24 mouse cellular contexts compared by ENCODE assay signal in the genomic region with DNA sequence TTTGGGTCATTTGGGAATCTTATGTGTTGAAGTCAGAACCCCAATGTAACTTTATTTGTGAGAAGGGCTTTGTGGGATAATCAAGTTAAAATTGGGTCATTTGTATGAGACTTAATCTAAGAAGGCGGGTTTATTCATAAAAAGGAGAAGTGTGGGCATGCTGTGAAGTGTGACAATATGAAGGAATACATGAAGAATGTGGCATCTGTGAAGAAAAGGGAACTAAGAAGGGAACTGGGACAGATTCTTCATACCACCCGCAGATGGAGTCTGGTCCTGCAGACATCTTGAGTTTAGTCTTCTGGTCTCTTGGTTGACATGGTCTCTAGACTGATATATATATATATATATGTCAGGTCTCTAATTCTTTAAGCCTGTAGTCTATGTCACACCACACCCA.
"Had no signal": no experiment of that assay in that cellular context is flagged by ENCODE, and none has a peak within 500 bp of the region (broad histone marks: within the 10 kb centered on the region; RNA-seq: fewer than 3 reads in every experiment).

No protein-coding gene starts in this region.

- H3K36me3 ChIP-seq: heart, embryonic 10.5 days; heart, embryonic 12.5 days; hindbrain, embryonic 13.5 days; hindbrain, embryonic 15.5 days; intestine, embryonic 15.5 days; limb, embryonic 13.5 days; limb, embryonic 15.5 days; liver, embryonic 12.5 days had no signal

- H3K9me3 ChIP-seq: heart, embryonic 10.5 days; heart, embryonic 12.5 days; hindbrain, embryonic 13.5 days; hindbrain, embryonic 15.5 days; intestine, embryonic 15.5 days; limb, embryonic 13.5 days; limb, embryonic 15.5 days; liver, embryonic 12.5 days had no signal

- H3K27ac ChIP-seq: heart, embryonic 10.5 days; hindbrain, embryonic 13.5 days; hindbrain, embryonic 15.5 days; intestine, embryonic 15.5 days; layer of hippocampus, adult 2 months; left cerebral cortex, adult 2 months; limb, embryonic 13.5 days; limb, embryonic 15.5 days; liver, embryonic 12.5 days; liver, embryonic 14.5 days had no signal

- H3K27me3 ChIP-seq: heart, embryonic 12.5 days; hindbrain, embryonic 15.5 days; intestine, embryonic 15.5 days; limb, embryonic 13.5 days; limb, embryonic 15.5 days; liver, embryonic 12.5 days had no signal

- DNase-seq: gastrocnemius, postnatal 14 days; gastrocnemius, postnatal 36 days; heart, adult 18-20 months; heart, postnatal 10 days; heart, postnatal 4 days; kidney, adult 18-20 months; kidney, adult 8-10 months; kidney, postnatal 10 days; kidney, postnatal 25 days; kidney, postnatal 4 days; left cerebral cortex, postnatal 4 days had no signal

- H3K4me1 ChIP-seq: heart, embryonic 10.5 days; heart, embryonic 12.5 days; limb, embryonic 15.5 days; liver, embryonic 12.5 days had no signal

- H3K4me3 ChIP-seq: heart, embryonic 10.5 days; heart, embryonic 12.5 days; hindbrain, embryonic 13.5 days; hindbrain, embryonic 15.5 days; intestine, embryonic 15.5 days; layer of hippocampus, adult 2 months; left cerebral cortex, adult 2 months; limb, embryonic 13.5 days; limb, embryonic 15.5 days; liver, embryonic 12.5 days had no signal

- H3K9ac ChIP-seq: heart, embryonic 12.5 days; hindbrain, embryonic 13.5 days; hindbrain, embryonic 15.5 days; intestine, embryonic 15.5 days; limb, embryonic 13.5 days; limb, embryonic 15.5 days; liver, embryonic 12.5 days; liver, embryonic 14.5 days had no signal

- H3K4me2 ChIP-seq: heart, embryonic 12.5 days; hindbrain, embryonic 13.5 days; hindbrain, embryonic 15.5 days; intestine, embryonic 15.5 days; limb, embryonic 13.5 days; limb, embryonic 15.5 days; liver, embryonic 12.5 days had no signal

- ATAC-seq: inflammation-experienced regulatory T-cells, adult 6 months; intestine, embryonic 15.5 days; intestine, postnatal 0 days; liver, embryonic 12.5 days had no signal
